Mouse (Mus musculus): ENCODE data around the gene Zfp651.

The Zfp651 gene

GRCm38 (mm10) chr9:121762248-121762647 is 3.1 kb downstream of the Zfp651 start:
- no peak for DNase-seq (ENCODE audit: low spot score in 2 of 2)

GRCm38 (mm10) chr9:121762761-121763160 is 3.6 kb downstream of the Zfp651 start:
- no peak for DNase-seq (ENCODE audit: low spot score in 2 of 2)

DNA sequence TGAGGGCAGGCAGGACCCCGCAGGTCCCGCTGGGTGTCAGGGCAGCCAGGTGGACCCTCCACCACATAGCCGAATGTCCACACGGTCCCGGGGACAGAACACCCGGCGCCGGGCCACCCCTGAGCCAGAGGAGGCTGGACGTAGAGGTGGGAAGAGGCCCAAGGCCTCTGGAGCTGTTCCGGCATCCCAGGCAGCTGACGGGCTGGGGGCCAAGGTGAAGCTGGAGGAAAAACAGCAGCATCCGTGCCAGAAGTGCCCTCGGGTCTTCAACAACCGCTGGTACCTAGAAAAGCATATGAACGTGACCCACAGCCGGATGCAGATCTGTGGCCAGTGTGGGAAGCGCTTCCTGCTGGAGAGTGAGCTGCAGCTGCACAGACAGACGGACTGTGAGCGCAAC is 4.6 kb downstream of the Zfp651 start:
- DNase-seq (ENCODE audit: low spot score in 2 of 2) = no peak

GRCm38 (mm10) chr9:121765166-121765855 is 6.2 kb downstream of the Zfp651 start:
- DNase-seq (ENCODE audit: low spot score in 2 of 2) = no peak

DNA sequence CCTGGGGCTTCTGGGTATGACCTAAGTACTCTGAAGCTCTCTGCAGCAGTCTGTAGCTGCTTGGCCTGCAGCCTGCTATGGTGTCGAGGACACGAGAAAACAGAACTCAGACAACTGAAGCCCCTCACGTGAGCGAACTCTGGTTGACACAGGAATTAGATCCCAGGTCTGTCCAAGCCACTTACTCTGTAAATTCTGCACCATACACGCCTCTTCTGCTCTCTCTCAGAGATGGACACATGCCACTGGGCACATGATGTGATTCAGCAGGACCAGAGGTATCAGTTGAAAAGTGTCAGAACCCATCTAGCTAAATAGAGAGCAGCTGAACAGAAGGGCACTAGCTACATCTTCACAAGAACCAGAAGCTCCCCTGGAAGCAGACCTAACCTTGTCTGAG is 13.3 kb downstream of the Zfp651 start:
- no peak for DNase-seq (ENCODE audit: low spot score in 2 of 2)

DNA sequence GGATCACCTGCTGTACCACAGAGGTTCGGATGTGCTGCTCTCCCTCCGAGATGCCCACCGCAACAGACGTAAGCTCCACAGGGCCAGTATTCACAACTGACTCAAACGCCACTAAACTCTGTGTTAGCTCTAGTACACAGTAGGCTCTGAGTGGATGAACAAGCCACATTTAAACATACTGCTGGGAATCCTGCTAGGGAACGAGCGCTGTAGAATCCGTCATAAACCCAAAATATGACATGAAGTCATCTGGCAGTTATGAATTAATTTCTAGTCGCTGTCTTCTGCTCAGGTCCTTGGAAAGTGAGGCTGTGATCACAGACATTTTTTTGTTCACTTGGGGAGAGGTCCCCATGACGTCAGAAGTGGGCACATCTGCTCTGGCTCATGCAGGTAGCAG is 16.8 kb downstream of the Zfp651 start:
- DNase-seq (ENCODE audit: low spot score in 2 of 2) = no peak

DNA sequence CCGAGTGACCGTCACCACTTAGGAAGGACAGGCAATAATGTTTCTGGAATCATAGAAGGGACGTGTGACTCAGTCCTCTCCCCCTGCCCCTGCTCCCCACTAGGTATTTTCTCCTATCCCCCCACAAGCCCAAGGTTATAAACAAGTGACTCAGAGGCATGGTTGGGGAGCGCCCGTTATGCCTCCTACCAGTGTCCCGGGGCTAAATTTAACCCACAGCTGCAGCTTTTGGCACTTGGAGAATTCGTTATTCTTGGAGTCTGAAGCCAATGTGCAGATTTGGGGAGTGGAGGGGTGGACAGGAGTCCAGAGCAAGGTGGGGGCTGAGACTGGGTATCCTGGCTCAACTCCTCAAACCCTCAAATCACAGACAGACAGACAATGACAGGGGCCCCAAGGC is 17.4 kb downstream of the Zfp651 start:
- DNase-seq (ENCODE audit: low spot score in 2 of 2) = peak; percentile 64 to 71

DNA sequence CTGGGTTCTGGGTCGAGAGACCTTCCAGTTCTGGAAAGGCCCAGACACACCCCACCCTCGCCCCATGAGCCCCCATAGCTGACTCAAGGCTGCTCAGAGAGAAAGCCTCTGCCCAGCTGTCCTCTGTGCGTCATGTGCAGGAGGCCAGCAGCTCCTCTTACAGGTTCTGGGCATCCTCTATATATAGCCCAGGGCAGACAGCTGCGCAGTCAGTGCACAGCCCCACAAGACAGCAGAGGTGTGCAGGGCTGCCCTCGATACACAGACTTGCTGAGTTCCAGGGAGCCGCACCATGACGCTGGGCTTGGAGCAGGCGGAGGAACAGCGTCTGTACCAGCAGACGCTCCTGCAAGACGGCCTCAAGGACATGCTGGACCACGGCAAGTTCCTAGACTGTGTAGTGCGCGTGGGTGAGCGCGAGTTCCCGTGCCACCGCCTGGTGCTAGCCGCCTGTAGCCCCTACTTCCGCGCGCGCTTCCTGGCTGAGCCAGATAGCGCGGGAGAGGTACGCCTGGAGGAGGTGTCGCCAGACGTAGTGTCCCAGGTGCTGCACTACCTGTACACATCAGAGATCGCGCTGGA is 18.4 kb downstream of the Zfp651 start, which contains the start of gene Klhl40:
Klhl40 (plus strand) TSS at position 124 of the 582 bp plus-strand sequence.
- DNase-seq (ENCODE audit: low spot score in 2 of 2) = peak; percentile 74 to 75

DNA sequence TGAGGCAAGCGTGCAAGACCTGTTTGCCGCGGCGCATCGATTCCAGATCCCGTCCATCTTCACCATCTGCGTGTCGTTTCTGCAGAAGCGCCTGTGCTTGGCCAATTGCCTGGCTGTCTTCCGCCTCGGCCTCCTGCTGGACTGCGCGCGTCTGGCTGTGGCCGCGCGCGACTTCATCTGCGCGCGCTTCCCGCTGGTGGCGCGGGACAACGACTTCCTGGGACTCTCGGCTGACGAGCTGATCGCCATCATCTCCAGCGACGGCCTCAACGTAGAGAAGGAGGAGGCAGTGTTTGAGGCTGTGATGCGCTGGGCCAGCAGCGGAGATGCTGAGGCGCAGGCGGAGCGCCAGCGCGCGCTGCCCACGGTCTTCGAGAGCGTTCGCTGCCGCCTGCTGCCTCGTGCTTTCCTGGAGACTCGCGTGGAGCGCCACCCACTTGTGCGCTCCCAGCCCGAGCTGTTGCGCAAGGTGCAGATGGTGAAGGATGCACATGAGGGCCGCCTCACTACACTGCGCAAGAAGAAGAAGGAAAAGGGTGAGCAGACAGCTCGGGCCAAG is 19.0 kb downstream of the Zfp651 start:
- peak; percentile 80 to 84 for DNase-seq (ENCODE audit: low spot score in 2 of 2)

- no peak for DNase-seq (ENCODE audit: low spot score in 2 of 2)
Observed at GRCm38 (mm10) chr9:121784801-121785200, 25.7 kb downstream of the Zfp651 start.

DNA sequence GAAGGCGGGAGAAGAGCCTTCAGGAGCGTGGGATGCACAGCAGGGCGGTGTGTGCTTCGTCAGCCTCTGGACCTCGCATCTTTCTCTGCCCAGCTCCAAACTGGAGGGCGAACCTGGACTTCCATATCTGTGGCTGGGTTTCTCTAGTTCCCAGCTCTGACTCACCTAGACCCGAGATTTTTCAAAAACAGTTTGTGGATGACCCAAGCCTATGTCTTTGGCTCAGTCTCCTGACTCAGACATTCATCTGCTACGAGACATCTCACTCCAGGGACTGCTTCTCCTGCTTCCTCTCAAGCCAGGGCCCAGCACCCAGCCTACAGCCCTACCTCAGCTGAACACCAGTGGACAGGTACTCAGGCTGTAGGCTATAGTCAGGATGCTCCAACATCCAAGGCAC is 26.1 kb downstream of the Zfp651 start:
- no peak for DNase-seq (ENCODE audit: low spot score in 2 of 2)

GRCm38 (mm10) chr9:121786359-121786758 is 27.2 kb downstream of the Zfp651 start:
- DNase-seq (ENCODE audit: low spot score in 2 of 2) = no peak

DNA sequence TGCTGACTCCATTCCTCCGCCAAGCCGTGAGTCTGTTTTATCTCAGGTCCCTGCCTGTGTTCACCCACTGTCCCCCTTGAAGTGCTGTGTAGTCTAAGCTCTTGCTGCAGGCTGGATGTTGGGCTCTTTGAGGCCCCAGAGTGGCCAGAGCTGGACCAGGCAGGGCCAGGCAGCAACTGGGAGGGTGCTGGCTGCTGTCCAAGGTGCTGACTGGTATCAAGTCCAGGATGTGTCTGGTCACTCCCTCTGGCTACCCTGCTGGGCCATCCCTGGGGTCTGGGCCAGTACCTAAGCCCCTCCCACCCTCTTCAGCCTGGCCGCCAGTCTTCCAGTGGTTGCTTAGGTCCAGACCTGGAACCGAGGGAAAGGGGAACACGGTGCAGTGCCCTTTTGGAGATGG is 32.1 kb downstream of the Zfp651 start:
- no peak for DNase-seq (ENCODE audit: low spot score in 2 of 2)

DNA sequence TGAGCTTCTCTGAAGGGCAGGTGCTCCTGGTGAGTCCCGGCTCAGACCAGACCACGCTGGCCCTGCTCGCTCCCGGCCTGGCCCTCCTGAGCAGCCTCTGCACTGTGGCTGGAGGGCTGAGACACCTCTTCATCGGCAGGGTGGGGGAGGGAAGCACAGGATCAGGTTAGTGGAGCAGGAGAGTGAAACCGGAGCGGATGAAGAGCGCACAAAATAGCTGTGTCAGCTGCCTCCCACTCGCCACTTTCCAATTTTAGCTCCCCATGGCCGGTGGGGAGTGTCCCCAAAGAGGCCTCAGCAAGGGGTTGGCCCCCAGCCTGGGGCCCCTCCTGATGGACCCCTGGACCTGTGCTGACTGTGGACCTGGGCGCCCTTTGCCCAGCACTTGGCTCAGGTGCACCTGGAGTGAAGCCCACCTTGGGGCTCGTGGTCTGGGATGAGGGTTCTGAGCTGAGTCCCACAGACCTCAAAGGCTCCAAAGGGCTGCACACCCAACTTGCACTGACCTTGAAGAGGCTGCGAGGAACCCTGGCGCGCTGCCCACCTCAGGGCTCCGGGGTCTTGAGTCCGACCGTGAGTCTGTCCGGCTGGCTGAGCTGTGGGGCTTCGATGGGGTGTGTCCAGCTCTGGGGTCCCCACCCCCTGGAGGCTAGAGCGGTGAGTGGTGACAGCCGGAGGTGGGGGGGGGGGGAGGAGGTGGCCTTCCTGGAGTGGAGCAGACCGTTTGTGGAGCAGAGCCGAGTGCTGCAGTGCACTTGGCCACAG is 32.8 kb downstream of the Zfp651 start, which contains the start of gene Hhatl:
Hhatl (minus strand) TSS at position 751 of the 765 bp plus-strand sequence.
- DNase-seq (ENCODE audit: low spot score in 2 of 2) = peak in 1 of 2 experiments; percentile 52

DNA sequence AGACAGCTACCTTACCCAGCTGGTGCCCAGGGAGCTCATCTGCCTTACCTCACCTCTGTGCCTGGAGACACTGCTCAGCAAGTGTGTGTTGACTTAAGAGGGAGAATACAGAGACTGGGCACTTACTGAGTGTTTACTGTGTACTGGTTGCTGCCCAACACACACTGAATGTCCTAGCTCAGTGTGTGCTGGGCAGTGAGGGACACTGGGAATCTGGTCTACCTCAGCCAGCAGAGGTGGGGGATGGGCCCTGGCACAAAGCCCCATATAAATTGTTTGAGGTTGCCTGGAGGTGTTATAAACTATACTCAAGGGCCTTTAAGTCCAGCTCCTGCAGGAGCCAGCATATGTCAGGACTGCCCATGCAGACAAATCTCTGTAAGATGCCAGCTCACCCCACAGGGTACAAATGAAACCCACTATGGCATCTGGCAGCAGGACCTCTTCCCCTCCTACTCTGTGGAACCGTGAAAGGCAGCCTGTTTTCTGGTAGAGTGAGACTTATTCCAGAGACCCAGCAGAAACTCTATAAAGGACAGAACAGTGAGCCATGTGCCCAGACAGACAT is 35.9 kb downstream of the Zfp651 start:
- DNase-seq (ENCODE audit: low spot score in 2 of 2) = no peak

DNA sequence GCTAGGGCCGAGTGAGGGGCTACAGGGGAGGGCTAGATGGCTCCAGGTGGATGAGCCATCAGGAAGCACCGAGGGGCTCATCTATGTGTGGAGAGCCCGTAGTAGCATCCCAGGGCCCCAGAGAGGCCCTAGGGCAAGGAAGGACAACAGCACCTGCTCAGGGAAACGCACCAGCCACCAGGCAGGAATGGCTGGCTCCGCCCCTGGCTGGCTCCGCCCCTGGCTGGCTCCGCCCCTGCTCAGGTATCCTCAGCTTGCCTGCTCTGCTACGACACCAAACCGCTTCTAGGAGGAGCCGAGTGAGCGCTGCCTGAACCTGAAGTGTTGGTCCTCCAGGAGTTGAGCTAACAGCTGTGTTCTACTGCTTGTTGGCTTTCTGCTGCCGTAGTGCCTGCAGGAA is 38.6 kb downstream of the Zfp651 start:
- no peak for DNase-seq (ENCODE audit: low spot score in 2 of 2)

GRCm38 (mm10) chr9:121798887-121799520 is 39.9 kb downstream of the Zfp651 start:
- DNase-seq (ENCODE audit: low spot score in 2 of 2) = no peak

- no peak for DNase-seq (ENCODE audit: low spot score in 2 of 2)
Observed at GRCm38 (mm10) chr9:121802747-121803146, 43.6 kb downstream of the Zfp651 start.

GRCm38 (mm10) chr9:121807546-121807945 is 48.4 kb downstream of the Zfp651 start:
- no peak for DNase-seq (ENCODE audit: low spot score in 2 of 2)

GRCm38 (mm10) chr9:121807947-121808346 is 48.8 kb downstream of the Zfp651 start:
- no peak for DNase-seq (ENCODE audit: low spot score in 2 of 2)

DNA sequence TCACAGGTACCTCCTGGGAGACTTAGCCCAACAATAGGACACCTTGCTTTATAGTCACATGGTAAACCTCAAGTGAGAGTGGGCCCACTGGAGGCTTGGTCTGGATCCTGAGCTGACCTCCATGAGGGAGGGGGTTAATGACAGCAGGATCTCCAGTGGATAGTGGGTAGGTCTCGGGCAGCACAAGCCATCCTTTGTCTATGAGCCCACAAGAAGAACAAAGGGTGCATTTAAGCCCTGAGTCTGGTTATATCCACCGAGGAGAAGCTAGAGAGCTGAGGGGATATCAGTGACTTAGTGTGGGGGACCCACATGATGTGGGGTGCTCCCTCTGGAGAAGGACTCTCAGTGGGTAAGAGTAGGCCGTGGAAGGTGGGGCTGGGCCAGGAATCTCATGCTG is 49.4 kb downstream of the Zfp651 start:
- no peak for DNase-seq (ENCODE audit: low spot score in 2 of 2)

Measured in frontal cortex, postnatal 36 days (tissue).